Mouse (Mus musculus): ENCODE measurements at regions not wholly inside any gene's neighbourhood (a gene's known extent, or its start where the extent isn't known, plus 50 kb on each side); places are given as distances from the start of the nearest gene placed in this dataset.

DNA sequence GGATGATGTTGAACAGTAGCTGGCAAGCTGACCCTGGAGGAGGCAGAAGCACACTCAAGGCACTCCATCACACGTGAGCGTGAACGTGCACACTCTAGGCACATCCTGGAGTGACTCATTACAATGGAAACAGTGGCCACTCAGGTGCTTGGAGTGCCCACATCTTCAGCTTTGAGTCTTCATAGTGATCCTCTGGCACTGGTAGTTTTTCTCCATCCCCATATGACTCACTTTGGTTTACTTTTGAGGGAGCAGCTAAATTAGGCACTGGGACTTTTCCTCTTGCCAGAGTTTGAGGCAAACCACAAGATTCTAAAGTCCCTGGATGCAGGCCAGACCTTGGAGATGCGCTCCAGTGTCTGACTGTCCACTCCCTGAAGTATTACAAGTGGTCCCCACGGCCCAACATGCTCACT lies 52.5 kb upstream of the Slc44a3 start:
- no peak for TF ChIP-seq CTCF (IDR thresholded peaks at IDR 0.05; ENCODE audit: extremely low read depth, insufficient read length, insufficient replicate concordance, low read depth, low read length)
- TF ChIP-seq POLR2A (IDR thresholded peaks at IDR 0.05; ENCODE audit: low read depth, low read length): no peak
